Mouse (Mus musculus): ENCODE data around the gene Myh7b.
A peak's percentile ranks its signal among the peaks of the same experiment; 100 is the strongest.
"Not testable (repeated sequence)": the region's sequence is repeated elsewhere in the genome, so short reads cannot be mapped to it uniquely, and the experiment has no call there.

Myh7b gene

DNA sequence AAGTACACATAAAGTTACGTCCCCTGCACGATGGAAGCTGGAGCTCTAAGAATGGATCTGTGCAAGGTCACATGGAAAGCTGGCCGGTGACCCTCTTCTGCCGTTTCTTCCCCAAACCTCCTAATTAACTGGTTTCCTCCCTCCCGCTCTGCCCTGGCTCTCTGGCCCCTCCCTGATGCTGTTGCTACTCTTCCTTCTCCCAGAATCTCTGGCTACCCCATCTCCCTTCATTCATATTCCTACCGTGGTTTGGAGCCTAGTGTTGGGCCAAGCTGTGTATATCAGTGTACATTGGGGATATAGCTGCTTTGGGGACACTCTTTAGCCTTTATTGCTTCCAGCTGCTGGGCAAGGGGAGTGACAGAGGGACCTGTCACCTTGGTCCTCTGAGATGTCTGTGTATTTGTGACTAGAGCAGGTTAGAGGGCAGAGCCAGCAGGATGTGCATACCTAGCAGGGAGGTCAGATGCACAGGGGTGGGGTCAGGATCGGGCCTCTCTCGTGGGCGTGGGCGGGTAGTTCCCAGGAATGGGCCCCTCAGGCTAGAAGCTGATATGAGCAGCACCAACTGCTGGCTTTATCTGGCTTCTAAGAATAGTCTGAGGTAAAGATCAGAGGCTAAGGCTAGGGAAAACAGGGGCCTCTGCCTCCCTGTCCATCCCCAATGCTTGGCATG lies 6.3 kb upstream of the Myh7b start:
- no peak for DNase-seq (ENCODE audit: low spot score)

DNA sequence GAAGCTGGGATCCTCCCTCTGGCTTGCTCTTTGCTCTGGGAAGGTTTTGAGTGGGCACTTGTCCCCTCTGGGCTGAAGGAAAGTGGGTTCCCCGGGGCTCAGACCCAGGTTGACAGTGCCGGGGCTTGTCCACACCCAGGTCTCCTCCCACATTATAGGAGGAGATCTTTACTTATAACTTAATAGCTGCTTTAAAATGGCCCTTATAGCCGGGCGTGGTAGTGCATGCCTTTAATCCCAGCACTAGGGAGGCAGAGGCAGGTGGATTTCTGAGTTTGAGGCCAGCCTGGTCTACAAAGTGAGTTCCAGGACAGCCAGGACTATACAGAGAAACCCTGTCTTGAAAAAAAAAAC lies 5.8 kb upstream of the Myh7b start:
- not testable (repeated sequence) for DNase-seq (ENCODE audit: low spot score)

DNA sequence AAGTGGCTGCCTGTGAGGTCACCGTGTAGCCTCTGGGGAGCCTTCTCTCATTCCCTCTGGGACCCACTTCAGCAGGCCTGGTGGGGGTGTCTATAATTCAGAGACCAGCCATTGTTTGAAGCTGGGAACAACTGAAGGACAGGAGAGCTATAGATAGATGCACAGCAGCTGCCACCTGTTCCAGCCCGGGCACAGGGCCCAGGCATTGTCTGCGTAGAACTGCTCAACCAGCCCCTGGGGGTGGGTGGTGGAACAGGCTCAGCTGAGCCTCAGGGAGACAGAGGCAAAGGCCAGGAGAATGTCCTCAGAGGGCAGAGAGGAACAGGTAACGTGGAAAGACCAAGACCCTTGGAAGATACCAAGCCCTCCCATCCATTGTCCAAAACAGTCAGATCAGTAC lies 4.7 kb upstream of the Myh7b start:
- no peak for DNase-seq (ENCODE audit: low spot score)

DNA sequence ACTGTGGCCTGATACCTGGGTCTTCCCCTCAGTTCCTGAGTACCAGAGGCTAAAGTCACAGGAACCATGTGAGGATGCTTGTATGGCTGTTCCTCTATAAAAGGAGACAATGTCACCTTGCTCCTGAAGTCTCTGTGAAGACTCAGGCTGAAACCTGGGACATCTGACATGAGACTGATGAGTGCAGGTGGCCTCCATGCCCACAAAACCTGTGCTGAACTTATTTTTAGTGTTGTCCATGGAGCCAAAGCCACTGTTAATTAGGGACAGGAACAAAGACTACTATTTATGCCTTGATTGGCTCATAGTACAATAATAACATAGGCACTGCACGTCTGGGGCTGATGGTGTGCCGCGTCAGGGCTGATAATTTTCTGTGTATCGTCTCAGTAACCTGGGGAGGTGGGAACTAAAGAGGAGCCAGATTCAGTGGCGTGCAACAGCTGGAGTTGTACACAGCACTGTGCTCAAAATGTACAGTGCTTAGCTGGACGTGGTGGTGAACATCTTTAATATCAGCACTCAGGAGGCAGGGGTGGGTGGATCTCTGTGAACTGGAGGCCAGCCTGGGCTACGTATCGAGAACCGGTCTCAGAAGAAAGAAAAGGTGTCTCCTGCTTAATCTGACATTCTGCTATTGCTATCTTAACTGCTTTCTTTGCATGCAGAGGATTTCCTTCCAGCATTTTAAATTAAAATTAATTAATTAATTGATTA lies 980 bp downstream of the Myh7b start:
- no peak for DNase-seq (ENCODE audit: low spot score)

DNA sequence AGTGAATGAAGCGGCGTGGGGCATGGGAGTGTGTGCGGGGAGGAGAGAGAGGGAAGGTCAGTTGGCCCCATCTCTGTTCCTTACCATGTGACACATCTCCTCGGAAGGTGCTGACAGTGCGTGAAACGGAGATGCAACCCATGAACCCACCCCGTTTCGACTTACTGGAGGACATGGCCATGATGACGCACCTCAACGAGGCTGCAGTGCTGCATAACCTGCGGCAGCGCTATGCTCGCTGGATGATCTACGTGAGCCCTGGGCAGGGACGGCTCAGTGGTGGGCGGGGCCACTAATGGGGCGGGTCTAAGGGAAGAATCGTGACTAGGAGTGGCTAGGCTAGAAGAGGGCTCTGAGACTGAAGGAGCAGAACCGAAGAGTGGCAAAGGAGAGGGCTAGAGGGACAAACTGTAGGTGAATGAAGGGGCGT lies 2.3 kb downstream of the Myh7b start:
- peak; percentile 57 for DNase-seq (ENCODE audit: low spot score)

DNA sequence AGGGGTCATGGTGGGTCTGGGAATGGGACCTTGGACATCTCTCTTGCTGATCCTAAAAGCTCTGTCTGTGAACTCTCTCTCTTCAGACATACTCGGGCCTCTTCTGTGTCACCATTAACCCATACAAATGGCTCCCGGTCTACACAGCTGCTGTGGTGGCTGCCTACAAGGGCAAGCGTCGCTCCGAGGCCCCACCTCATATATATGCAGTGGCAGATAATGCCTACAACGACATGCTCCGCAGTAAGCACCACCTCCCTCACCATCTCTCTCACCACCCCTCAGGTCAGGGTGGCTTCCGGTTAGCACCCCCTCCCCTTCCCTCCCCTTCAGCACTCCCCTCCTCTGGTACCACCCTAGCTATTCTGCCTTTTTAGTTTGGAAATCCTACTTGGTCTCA lies 2.9 kb downstream of the Myh7b start:
- no peak for DNase-seq (ENCODE audit: low spot score)

DNA sequence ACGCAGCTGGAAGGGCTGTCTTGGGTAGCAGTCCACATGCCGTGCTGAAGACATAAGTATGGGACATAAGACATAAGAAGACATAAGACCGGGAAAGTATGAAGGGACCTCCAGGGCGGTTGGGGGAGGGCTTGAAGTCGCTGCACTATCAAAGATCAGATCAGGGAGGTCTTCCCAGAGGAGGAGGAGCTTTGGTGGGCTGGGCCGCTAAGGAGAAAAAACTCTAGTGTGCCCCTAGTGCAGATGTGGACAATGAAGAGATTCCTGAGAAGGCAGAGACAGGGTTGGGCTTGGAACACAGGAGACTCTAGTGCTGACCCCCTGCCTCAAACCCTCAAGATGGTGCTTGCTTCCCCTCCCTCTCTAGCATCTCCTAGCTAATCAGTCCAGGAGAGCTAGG lies 6.0 kb downstream of the Myh7b start:
- no peak for DNase-seq (ENCODE audit: low spot score)

DNA sequence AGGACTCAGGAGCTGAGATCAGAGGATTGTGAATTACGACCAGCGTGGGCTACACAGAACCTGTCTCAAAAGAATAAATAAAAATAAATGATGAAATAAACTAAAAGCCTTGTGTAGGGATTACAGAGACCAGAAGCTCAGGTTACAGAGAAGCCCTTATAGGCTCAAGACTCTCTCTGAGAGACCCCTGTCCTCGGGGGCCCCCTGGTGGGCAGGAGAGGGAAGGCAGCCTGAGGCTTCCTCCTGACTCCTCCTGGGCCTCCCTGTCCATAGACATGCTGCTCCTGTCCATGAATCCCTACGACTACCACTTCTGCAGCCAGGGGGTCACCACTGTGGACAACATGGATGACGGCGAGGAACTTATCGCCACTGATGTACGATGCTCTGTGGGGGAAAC lies 8.8 kb downstream of the Myh7b start:
- peak; percentile 90 for DNase-seq (ENCODE audit: low spot score)

DNA sequence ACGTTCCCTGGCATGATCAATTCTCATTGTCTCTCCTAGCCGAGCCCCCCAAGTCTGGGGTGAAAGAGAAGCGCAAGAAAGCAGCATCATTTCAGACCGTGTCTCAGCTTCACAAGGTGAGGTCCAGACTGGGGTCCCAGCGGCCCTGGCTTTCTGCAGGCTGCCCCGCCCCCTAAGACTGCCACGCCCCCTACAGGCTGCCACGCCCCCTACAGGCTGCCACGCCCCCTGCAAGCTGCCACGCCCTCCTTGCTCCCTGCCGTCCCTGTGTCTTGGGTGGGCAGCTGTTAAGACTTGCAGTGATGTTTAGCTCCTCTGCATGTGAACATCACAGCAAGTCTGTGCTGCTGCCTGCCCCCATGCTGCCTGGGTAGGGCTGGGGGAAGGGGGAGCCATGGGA lies 11.6 kb downstream of the Myh7b start:
- no peak for DNase-seq (ENCODE audit: low spot score)

DNA sequence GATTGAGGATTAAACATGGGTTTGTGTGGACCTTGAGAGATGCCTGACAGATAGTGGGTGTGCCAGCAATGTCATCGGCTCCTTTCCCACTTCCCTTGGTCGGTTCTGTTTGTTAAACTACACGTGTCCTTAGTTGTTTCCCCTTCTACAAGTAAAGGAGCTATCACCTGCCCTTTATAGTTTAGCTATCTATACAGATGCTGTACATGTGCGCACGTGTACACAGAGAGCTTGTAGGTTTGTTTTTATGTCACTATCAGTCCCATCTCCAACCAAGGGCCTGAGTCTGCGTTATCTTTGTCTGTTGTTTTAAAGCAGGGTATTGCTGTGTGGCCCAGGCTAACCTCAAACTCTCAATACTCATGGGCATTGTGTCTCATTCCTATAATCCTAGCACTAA lies 13.0 kb downstream of the Myh7b start:
- no peak for DNase-seq (ENCODE audit: low spot score)

DNA sequence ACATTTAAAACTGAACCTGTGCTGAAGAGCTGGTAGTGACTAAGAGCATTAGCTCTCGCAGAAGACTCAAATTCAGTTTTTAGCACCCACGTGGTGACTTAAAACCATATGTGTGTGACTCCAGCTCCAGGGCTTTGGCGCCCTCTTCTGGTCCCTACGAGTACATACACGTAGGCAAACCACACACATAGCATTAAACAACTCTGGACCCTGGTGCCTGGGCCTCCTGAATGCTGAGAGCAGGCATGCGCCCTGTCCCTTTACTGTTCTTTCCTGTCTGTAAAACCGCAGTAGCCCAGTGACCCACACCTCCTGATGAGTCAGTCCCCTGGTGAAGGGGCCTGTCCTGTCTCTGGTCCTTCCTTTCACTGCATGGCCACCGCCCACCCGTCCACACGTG lies 13.7 kb downstream of the Myh7b start:
- DNase-seq (ENCODE audit: low spot score): no peak

DNA sequence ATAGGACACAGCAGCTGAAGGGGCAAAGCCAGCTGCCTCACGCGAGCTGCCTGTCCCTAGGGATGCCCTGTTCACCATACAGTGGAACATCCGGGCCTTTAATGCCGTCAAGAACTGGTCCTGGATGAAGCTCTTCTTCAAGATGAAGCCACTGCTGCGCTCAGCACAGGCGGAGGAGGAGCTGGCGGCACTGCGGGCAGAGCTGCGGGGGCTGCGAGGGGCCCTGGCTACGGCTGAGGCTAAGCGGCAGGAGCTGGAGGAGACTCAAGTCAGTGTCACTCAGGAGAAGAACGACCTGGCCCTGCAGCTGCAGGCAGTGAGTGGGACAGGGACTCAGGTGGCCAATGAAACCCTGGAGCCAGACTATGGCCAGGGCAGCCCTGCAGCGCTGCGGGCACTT lies 15.3 kb downstream of the Myh7b start:
- no peak for DNase-seq (ENCODE audit: low spot score)

DNA sequence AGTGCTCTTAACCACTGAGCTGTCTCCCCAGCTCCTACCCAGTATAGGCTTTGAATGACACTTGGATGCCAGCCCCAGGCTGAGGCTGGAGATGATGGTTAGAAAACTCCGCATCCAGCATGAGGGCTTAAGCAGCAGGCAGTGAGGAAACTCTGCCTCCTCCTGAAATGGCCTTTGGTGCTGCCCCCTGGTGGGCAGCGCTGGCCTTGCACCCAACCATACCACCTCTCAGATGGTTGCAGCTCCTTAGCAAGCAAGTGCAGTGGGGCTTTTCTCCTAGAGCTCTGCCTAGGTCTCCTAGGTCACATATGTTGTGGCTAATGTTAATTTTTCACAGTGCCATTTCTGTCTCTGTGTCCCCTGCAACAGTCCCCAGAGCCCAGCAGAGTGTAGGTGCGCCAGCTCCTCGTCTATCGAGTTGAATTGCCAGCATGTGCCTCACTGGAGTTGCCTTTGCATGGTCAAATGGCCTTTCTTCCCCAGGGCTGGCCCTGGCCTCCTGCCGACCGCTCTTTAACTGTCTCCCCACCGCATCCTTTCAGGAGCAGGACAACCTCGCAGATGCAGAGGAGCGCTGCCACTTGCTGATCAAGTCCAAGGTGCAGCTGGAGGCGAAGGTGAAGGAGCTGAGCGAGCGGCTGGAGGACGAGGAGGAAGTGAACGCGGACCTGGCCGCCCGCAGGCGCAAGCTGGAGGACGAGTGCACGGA lies 16.2 kb downstream of the Myh7b start:
- DNase-seq (ENCODE audit: low spot score): peak; percentile 71

DNA sequence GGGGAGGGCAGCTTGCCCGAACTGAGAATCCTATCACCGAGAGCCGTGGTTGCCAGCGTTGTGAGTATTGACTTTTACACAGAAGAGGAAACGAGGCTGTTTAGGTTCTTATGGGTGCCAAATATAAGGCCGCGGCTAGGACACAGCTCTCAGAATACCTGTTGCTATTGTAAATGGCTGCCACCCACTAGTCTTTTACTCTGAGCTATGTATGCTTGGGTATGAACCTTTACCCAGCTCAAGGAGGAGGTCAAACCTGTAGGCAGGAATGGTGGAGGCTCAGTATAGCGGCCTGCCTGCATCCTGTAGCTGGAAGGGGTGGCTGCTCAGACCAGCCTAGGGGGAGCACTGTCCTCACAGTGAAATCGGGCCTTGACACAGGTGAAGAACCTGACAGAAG lies 17.1 kb downstream of the Myh7b start:
- no peak for DNase-seq (ENCODE audit: low spot score)

DNA sequence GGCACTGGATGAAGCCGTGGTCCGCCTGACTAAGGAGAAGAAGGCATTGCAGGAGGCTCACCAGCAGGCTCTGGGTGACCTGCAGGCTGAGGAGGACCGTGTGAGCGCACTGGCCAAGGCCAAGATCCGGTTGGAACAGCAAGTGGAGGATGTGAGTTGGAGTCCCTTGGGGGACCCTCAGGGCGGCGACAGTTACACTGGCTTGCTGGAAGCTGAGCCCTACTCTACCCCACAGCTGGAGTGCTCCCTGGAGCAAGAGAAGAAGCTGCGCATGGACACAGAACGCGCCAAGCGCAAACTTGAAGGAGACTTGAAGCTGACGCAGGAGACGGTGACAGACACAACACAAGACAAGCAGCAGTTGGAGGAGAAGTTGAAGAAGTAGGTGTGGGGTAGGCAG lies 17.5 kb downstream of the Myh7b start:
- no peak for DNase-seq (ENCODE audit: low spot score)

DNA sequence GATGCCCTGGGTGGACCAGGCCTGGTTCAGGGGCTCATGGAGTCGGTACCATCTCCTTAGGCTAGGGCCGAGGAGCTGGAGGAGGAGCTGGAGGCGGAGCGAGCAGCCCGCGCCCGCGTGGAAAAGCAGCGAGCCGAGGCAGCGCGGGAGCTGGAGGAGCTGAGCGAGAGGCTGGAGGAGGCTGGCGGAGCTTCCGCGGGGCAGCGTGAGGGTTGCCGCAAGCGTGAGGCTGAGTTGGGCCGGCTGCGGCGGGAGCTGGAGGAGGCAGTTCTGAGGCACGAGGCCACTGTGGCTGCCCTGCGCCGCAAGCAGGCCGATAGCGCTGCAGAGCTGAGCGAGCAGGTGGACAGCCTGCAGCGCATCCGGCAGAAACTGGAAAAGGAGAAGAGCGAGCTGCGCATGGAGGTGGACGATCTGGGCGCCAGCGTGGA lies 18.2 kb downstream of the Myh7b start:
- peak; percentile 29 for DNase-seq (ENCODE audit: low spot score)

DNA sequence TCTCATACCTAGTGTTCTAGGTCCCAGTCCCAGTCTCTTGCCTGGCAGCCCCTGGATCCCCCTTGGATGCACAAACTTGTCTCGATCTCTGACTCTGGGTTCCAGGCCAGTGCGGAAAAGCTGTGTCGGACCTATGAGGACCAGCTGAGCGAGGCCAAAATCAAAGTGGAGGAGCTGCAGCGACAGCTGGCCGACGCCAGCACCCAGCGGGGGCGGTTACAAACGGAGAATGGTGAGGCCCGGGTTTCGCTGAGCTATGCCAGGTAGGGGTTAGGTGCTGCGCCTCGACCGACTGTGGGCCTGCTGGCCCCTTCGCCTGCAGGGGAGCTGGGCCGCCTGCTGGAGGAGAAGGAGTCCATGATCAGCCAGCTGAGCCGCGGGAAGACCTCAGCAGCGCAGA lies 19.1 kb downstream of the Myh7b start:
- no peak for DNase-seq (ENCODE audit: low spot score)

DNA sequence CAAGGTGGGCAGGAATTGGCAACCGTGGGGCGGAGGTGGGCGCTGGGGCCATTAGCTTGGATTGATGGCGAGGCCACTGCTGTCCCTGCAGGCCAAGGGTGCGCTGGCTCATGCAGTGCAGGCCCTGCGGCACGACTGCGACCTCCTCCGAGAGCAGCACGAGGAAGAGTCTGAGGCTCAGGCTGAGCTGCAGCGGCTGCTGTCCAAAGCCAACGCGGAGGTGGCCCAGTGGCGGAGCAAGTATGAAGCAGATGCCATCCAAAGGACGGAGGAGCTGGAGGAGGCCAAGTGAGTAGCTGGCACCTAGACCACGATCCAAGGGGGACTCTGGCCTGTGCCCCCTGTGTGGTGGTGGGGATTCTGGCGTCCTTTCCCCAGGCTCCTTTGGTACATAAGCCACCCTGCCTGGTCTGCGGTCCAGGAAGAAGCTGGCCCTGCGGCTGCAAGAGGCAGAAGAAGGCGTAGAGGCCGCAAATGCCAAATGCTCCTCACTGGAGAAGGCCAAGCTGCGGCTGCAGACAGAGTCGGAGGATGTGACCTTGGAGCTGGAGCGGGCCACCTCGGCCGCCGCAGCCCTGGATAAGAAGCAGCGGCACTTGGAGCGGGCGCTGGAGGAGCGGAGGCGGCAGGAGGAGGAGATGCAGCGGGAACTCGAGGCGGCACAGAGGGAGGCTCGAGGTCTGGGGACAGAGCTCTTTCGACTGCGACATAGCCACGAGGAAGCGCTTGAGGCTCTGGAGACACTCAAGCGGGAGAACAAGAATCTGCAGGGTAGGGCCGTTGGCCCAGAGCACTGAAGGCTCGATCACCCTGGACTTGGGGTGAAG lies 19.8 kb downstream of the Myh7b start:
- DNase-seq (ENCODE audit: low spot score): no peak

DNA sequence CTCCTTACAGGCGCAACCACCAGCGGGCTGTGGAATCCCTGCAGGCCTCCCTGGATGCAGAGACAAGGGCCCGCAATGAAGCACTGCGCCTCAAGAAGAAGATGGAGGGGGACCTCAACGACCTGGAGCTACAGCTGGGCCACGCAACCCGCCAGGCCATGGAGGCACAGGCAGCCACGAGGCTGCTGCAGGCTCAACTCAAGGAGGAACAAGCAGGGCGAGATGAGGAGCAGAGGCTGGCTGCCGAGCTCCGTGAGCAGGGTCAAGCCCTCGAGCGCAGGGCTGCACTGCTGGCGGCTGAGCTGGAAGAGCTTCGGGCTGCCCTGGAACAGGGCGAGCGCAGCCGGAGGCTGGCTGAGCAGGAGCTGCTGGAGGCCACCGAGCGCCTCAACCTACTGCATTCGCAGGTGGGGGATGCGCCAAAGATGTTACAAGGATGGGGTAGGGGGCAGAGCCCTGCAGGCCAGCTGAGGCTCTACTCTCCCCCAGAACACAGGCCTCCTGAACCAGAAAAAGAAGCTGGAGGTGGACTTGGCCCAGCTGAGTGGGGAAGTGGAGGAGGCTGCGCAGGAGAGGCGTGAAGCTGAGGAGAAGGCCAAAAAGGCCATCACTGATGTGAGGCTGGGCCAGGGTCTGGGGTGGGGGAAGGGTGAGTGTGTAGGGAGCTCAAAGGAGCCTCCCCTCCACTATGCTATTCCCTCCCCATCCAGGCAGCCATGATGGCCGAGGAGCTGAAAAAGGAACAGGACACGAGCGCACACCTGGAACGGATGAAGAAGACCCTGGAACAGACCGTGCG lies 21.3 kb downstream of the Myh7b start:
- no peak for DNase-seq (ENCODE audit: low spot score)

DNA sequence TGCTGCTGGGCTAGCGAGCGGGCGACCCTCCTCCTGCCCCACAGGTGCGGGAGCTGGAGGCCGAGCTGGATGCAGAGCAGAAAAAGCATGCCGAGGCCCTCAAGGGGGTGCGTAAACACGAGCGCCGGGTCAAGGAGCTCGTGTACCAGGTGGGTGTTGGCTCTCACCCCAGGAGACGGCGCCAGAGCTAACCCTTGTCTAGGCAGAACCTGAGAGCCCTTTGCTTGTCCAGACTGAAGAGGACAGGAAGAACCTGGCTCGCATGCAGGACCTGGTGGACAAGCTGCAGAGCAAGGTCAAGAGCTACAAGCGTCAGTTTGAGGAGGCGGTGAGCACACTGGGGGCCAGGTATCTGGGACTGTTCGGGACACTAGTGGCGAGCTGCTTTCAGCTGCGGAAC lies 22.1 kb downstream of the Myh7b start:
- no peak for DNase-seq (ENCODE audit: low spot score)

DNA sequence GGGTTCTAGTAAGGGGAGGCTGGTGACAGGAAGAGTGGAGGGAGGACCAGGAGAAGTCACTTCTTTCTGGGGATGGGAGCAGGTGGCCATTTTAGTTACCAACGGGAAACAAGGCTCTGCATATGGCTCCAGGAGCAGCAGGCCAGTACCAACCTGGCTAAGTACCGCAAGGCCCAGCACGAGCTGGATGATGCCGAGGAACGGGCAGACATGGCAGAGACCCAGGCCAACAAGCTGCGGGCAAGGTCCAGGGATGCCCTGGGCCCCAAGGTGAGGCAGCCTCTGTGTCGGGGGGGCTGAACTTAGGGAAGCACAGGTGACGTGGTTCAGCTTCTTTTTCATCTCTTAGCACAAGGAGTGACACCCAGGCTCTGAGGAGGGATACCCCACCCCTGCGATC lies 22.7 kb downstream of the Myh7b start:
- no peak for DNase-seq (ENCODE audit: low spot score)

DNA sequence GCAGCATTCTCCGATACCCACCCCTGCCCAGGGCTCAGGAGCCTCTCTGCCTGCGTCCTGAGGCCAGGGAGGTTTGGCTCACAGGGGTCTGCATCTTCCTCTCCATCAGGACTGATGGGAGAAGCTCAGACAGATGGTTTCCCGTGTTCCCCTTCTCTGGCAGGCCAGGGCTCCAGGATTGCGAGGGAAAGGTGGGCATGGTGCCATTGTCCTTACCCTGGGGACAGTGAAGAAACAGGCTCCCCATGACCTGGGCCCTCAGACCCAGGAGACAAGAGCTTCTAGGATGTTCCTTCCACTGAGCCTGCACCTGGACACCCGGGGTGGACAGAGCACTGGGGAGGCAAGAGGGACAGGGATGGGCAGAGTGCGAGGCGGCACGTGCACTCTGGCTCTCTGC lies 23.6 kb downstream of the Myh7b start:
- DNase-seq (ENCODE audit: low spot score): no peak

Data from urinary bladder, postnatal 25 days (tissue).